Mouse (Mus musculus) hindbrain, embryonic 12.5 days (tissue): ENCODE measurements around the gene Defa34. TPM values are rescaled to one million over a fixed set of nuclear protein-coding genes. Genes with fewer than 3 reads are reported as not detected.
"Not testable (repeated sequence)": the region's sequence is repeated elsewhere in the genome, so short reads cannot be mapped to it uniquely, and the experiment has no call there.

Source experiments
- ATAC-seq: fragments of 200-750 bp; cut with Nextera tagmentation; 2 replicates; pipeline ENCODE4 v1.8.0; 2017; ENCODE audit warnings: moderate TSS enrichment; ENCODE audit not compliant: low FRiP score
- H3K27ac ChIP-seq: fragments of 300-500 bp; sonication (generic); 2 replicates; pipeline ENCODE4 v1.5.1; 2016; ENCODE audit warnings: mild to moderate bottlenecking
- H3K27me3 ChIP-seq: fragments of 300-500 bp; sonication (generic); 2 replicates; pipeline ENCODE4 v1.6.1; 2016; ENCODE audit warnings: mild to moderate bottlenecking
- H3K36me3 ChIP-seq: fragments of 300-500 bp; sonication (generic); 2 replicates; pipeline ENCODE4 v1.6.1; 2016; ENCODE audit warnings: mild to moderate bottlenecking
- H3K4me1 ChIP-seq: fragments of 300-500 bp; sonication (generic); 2 replicates; pipeline ENCODE4 v1.6.1; 2016
- H3K4me2 ChIP-seq: fragments of 300-500 bp; sonication (generic); replicated peaks from 2 replicates; pipeline ENCODE4 v1.6.1; 2016; ENCODE audit warnings: mild to moderate bottlenecking
- H3K4me3 ChIP-seq: fragments of 300-500 bp; sonication (generic); 2 replicates; pipeline ENCODE4 v1.5.1; 2016; ENCODE audit warnings: mild to moderate bottlenecking
- H3K9ac ChIP-seq: fragments of 300-500 bp; sonication (generic); 2 replicates; pipeline ENCODE4 v1.6.1; 2016; ENCODE audit warnings: mild to moderate bottlenecking, moderate library complexity
- H3K9me3 ChIP-seq: fragments of 300-500 bp; sonication (generic); replicated peaks from 2 replicates; pipeline ENCODE4 v1.6.1; 2016; ENCODE audit warnings: mild to moderate bottlenecking
- WGBS: fragments of 180-500 bp; shearing (Covaris S2); methylation state at CpG from one replicate; pipeline ENCODE4 v1.1.7; 2016; 5-methylcytosine and 5-hydroxymethylcytosine counted together
- polyA plus RNA-seq: library from polyadenylated mRNA; unstranded; fragments of >200 nt; fragmentation: Nextera tagmentation; extraction: Ambion mirVana; gene quantifications from 2 replicates; pipeline ENCODE4 v1.2.1, GENCODE M21; 2016

Defa34 gene
- polyA plus RNA-seq, result not detected in 2 replicates

GRCm38 (mm10) chr8:21665497-21665896 lies at the start of gene Defa34:
TSS of gene Defa34 (plus strand) at chr8:21665797.
- ATAC-seq, H3K4me2 ChIP-seq, H3K27ac ChIP-seq, H3K36me3 ChIP-seq, H3K9ac ChIP-seq, H3K27me3 ChIP-seq, H3K4me1 ChIP-seq, H3K9me3 ChIP-seq, H3K4me3 ChIP-seq: not testable (repeated sequence)
- 75% methylated on average over 1 of the region's 1 CpGs for WGBS

- H3K4me1 ChIP-seq, H3K9ac ChIP-seq, H3K9me3 ChIP-seq, H3K27me3 ChIP-seq, H3K36me3 ChIP-seq, H3K4me3 ChIP-seq, H3K27ac ChIP-seq, H3K4me2 ChIP-seq, ATAC-seq: not testable (repeated sequence)
- 82% methylated on average over 1 of the region's 1 CpGs for WGBS
These were observed 47.7 kb upstream of the Defa34 start, which contains the start of gene Defa26 for GRCm38 (mm10) chr8:21617883-21618282. TSS of gene Defa26 (plus strand) at chr8:21618183.

GRCm38 (mm10) chr8:21655480-21655879 lies 10.1 kb upstream of the Defa34 start, which contains the start of gene Defa17:
TSS of gene Defa17 (plus strand) at chr8:21655780.
- H3K4me3 ChIP-seq, H3K27ac ChIP-seq, H3K27me3 ChIP-seq, H3K36me3 ChIP-seq, H3K9me3 ChIP-seq, H3K4me1 ChIP-seq, H3K4me2 ChIP-seq, ATAC-seq, H3K9ac ChIP-seq: not testable (repeated sequence)
- WGBS, result 80% methylated on average over 1 of the region's 2 CpGs

- H3K4me3 ChIP-seq, H3K4me2 ChIP-seq, H3K27me3 ChIP-seq, H3K36me3 ChIP-seq, H3K4me1 ChIP-seq, ATAC-seq, H3K9ac ChIP-seq, H3K9me3 ChIP-seq, H3K27ac ChIP-seq: not testable (repeated sequence)
- 86% methylated on average over 2 of the region's 2 CpGs for WGBS
These were observed 37.9 kb downstream of the Defa34 start, which contains the start of gene AY761184 for GRCm38 (mm10) chr8:21703545-21703944. TSS of gene AY761184 (minus strand) at chr8:21703645.

Other genes with a start within 250 kb of the Defa34 start
- not detected in 2 replicates for gene Defa36, start 238.4 kb upstream of the Defa34 start, polyA plus RNA-seq
- gene Gm7849, start 209.2 kb upstream of the Defa34 start, polyA plus RNA-seq, result not detected in 2 replicates
- gene Defa20, start 156.5 kb upstream of the Defa34 start, polyA plus RNA-seq, result not detected in 2 replicates
- gene Defa32, start 136.8 kb upstream of the Defa34 start, polyA plus RNA-seq, result not detected in 2 replicates
- gene Defa37, start 100.4 kb upstream of the Defa34 start, polyA plus RNA-seq, result not detected in 2 replicates
- not detected in 2 replicates for gene Defa28, start 82.8 kb upstream of the Defa34 start, polyA plus RNA-seq
- not detected in 2 replicates for gene Gm7861, start 71.3 kb upstream of the Defa34 start, polyA plus RNA-seq
- gene Defa26, start 47.6 kb upstream of the Defa34 start, polyA plus RNA-seq, result not detected in 2 replicates
- gene Defa17, start 10.0 kb upstream of the Defa34 start, polyA plus RNA-seq, result not detected in 2 replicates
- gene AY761184, start 37.8 kb downstream of the Defa34 start, polyA plus RNA-seq, result not detected in 2 replicates
- not detected in 2 replicates for gene Defa24, start 68.7 kb downstream of the Defa34 start, polyA plus RNA-seq
- not detected in 2 replicates for gene Defb50, start 157.7 kb downstream of the Defa34 start, polyA plus RNA-seq
- gene Defb2, start 174.1 kb downstream of the Defa34 start, polyA plus RNA-seq, result not detected in 2 replicates
- gene Defb10, start 193.1 kb downstream of the Defa34 start, polyA plus RNA-seq, result 1.1 TPM in 1 of 2 replicates, not detected in the other
- 1.3 and 1.5 TPM in 2 replicates for gene Defb9, start 219.6 kb downstream of the Defa34 start, polyA plus RNA-seq
- gene Defb11, start 240.6 kb downstream of the Defa34 start, polyA plus RNA-seq, result 14.2 and 14.9 TPM in 2 replicates